Mouse (Mus musculus): ENCODE results near the gene Serpina1b.
"Not testable (repeated sequence)": the region's sequence is repeated elsewhere in the genome, so short reads cannot be mapped to it uniquely, and the experiment has no call there.

Serpina1b gene

DNA sequence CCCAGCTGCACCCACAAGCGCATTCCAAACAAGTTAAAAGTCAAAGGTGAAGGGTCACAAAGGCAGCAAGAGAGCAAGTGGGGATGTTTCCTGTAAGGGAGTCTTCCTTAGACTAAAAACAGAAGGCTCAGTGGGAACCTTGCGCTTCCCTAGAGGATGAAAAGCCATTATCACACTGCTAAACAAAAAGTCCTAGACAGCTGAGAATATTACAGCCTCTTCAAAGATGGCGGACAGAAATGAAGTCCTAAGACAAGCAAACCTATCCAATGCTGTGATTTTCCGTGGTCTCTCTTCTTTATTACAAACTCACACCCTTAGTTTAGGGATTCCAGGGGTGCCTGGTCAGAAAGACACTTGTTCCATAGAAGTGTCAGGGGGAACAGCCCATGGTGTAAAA is at the start of gene Serpina1b:
Serpina1b (minus strand) TSS at position 101 of the 400 bp plus-strand sequence.
- DNase-seq = not testable (repeated sequence)

DNA sequence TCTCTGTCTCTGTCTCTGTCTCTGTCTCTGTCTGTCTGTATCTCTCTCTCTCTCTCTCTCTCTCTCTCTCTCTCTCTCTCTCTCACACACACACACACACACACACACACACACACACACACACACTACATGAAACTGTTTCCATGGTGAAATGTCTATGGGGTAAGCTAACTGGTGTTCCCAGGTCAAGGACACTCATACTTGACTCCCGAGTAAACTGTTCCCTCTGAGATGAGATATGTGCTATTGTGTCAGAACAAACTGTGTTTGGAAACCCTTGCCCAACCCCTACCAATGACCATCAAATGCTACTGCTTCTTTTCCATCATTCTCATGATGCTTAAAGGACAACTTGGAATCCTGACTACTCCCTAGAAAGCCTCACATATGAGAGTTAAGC is 36.7 kb upstream of the Serpina1b start:
- DNase-seq = not testable (repeated sequence)

DNA sequence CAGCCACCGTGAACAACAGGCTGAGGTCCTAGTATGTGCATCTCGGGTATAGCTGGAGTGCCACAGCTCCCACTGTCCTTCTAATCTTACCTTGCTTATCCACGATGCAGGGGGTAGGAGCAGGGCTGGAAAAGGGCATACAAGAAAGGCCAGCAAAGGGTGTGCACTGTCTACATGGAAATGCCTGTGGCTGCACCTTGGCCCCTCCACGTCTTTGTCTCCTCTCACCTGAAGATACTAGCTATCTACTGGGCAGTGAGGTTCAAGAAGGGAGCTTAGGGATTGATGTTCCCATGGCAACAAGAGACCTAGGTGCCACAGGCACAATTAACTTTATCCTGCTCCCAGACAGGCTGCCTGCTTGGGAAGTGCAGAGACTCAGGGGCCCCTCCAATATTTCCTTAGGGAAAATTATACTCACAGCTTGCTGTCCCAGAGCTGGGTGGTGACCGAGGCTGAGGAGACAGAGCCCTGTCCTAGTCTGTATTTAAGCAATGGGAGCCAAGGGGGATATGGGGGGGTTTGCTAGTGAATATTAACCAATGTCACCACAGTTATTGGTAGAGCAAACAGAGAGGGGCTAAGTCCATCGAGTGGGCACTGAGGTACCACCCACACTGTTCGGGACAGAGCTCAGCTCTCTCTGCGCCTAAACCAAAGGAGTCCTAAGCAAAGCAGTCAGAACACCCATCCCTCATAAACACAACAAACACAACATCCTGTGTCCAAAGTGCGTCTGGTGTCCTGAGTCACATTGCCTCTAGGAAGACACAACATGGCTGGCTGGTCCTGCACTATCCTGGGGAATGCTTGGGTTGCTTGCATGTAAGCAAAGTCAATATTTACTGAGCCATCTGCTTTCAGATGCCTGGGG is 33.2 kb upstream of the Serpina1b start, which contains the start of gene Serpina1a:
Serpina1a (minus strand) TSS at position 462 of the 874 bp plus-strand sequence.
- DNase-seq = not testable (repeated sequence)

DNA sequence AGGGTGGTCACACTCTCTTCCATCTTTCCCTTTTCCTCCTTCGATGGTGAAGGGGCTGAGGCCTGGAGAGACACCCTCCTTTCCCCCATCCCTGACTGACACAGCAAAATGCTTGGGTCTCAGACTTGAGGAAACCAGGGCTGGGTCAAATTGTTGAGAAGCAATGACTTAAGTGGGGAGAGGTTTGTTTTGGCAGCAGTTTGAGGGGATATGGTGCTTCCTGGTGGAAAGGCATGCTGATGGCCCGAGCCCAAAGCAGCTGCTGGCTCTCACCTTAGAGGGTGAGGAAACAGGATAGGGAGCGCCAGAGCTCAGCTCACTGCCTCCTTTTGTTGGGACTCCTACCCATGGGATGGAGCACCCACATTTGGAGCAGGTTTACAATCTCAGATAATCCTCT is 30.8 kb upstream of the Serpina1b start:
- no peak for DNase-seq

DNA sequence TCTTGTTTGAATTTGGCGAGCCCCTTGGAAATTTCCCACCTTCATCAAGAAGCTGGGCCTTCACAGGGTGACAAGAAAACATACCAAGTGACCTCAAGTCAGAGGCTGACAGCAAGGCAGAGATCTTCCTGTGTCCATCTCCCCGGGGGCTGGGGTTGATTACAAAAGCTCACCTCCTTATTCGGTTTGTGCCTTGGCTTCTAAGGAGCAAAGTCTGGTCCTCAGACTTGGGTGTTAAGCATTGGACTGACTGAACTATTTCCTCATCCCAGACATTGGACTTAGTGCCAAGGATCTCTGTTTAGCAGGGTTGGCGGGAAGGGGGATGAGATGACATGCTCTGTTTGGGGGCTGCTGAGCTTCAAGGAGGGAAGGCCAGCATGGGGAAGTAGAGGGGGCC is 30.4 kb upstream of the Serpina1b start:
- DNase-seq = not testable (repeated sequence)

DNA sequence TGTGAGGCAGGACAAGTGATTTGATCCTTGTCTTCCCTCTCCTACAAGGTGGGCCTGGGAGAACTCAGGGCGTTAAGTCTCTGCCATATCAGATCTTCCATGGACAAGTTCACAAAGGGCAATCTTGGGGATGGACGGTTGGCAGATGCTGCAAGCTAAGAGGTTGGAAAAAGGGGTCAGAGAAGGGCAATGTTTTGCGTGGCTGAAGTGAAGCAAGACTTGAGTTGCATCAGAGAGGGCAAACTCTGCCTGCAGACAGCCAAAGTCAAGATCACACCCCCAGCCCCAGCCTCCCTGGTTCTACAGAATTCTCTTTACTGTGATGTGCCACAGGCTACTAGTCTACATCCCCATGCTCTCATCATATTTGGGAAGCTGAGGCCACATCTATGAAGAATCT is 29.4 kb upstream of the Serpina1b start:
- DNase-seq = not testable (repeated sequence)

DNA sequence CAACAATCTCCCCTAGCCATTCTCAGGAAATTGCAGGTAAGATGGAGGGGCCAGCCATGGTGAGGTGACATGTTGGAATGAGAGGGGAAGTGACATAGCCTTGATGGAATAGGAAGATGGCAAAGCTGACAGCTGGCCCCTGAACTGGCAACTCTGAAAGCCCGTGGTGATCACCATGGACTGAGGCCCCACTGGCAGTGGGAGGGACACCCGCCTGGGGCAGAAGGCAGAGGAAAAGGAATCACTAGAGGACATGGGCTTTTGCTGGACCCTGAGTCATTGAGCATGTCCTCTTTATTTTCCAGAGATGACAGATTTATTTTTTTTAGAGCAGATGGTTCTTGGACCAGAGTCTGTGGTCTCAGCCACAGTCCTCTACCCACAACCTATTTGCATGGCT is 22.9 kb upstream of the Serpina1b start:
- not testable (repeated sequence) for DNase-seq

DNA sequence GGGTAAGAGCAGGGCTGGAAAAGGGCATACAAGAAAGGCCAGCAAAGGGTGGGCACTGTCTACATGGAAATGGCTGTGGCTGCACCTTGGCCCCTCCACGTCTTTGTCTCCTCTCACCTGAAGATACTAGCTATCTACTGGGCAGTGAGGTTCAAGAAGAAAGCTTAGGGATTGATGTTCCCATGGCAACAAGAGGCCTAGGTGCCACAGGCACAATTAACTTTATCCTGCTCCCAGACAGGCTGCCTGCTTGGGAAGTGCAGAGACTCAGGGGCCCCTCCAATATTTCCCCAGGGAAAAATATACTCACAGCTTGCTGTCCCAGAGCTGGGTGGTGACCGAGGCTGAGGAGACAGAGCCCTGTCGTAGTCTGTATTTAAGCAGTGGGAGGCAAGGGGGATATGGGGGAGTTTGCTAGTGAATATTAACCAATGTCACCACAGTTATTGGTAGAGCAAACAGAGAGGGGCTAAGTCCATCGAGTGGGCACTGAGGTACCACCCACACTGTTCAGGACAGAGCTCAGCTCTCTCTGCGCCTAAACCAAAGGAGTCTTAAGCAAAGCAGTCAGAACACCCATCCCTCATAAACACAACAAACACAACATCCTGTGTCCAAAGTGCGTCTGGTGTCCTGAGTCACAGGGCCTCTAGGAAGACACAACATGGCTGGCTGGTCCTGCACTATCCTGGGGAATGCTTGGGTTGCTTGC is 2.4 kb downstream of the Serpina1b start:
- DNase-seq = not testable (repeated sequence)

DNA sequence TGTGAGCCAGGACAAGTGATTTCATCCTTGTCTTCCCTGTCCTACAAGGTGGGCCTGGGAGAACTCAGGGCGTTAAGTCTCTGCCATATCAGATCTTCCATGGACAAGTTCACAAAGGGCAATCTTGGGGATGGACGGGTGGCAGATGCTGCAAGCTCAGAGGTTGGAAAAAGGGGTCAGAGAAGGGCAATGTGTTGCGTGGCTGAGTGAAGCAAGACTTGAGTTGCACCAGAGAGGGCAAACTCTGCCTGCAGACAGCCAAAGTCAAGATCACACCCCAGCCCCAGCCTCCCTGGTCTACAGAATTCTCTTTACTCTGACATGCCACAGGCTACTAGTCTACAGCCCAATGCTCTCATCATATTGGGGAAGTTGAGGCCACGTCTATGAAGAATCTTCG is 6.3 kb downstream of the Serpina1b start:
- DNase-seq = not testable (repeated sequence)

DNA sequence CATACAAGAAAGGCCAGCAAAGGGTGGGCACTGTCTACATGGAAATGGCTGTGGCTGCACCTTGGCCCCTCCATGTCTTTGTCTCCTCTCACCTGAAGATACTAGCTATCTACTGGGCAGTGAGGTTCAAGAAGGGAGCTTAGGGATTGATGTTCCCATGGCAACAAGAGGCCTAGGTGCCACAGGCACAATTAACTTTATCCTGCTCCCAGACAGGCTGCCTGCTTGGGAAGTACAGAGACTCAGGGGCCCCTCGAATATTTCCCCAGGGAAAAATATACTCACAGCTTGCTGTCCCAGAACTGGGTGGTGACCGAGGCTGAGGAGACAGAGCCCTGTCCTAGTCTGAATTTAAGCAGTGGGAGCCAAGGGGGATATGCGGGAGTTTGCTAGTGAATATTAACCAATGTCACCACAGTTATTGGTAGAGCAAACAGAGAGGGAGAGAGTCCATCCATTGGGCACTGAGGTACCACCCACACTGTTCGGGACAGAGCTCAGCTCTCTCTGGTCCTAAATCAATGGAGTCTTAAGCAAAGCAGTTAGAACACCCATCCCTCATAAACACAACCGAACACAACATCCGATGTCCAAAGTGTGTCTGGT is 56.8 kb downstream of the Serpina1b start, which contains the start of gene Serpina1d:
Serpina1d (minus strand) TSS at position 347 of the 606 bp plus-strand sequence.
- DNase-seq = not testable (repeated sequence)

DNA sequence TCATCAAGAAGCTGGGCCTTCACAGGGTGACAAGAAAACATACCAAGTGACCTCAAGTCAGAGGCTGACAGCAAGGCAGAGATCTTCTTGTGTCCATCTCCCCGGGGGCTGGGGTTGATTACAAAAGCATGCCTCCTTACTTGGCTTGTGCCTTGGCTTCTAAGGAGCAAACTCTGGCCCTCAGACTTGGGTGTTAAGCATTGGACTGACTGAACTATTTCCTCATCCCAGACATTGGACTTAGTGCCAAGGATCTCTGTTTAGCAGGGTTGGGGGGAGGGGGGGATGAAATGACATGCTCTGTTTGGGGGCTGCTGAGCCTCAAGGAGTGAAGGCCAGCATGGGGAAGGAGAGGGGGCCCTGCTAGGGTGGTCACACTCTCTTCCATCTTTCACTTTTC is 59.6 kb downstream of the Serpina1b start:
- not testable (repeated sequence) for DNase-seq

DNA sequence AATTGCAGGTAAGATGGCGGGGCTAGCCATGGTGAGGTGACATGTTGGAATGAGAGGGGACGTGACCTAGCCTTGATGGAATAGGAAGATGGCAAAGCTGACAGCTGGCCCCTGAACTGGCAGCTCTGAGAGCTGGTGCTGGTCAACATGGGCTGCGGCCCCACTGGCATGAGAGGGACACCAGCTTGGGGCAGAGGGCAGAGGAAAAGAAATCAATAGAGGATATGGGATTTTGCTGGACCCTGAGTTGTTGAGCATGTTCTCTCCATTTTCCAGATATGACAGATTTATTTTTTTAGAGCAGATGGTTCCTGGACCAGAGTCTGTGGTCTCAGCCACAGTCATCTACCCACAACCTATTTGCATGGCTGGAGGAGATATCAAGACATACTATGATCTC is 67.1 kb downstream of the Serpina1b start:
- DNase-seq = not testable (repeated sequence)

DNA sequence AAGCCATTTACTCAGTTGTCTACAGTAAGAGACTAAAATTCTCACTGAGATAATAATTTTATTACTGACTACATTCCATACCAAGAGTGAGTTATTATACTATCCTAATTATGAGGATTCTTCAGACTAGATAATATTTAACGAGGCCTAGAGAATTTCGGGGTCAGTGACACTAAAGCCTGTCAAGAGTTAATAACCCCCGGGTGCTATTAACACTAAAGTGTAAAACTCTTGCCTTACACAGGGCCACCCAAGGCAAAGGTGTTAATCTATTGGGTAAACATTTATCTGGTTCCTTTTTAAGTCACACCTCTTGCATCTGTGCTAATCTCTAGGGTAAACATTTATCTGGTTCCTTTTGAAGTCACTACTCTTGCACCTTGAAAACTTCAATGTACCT is 69.9 kb downstream of the Serpina1b start:
- DNase-seq = not testable (repeated sequence)

DNA sequence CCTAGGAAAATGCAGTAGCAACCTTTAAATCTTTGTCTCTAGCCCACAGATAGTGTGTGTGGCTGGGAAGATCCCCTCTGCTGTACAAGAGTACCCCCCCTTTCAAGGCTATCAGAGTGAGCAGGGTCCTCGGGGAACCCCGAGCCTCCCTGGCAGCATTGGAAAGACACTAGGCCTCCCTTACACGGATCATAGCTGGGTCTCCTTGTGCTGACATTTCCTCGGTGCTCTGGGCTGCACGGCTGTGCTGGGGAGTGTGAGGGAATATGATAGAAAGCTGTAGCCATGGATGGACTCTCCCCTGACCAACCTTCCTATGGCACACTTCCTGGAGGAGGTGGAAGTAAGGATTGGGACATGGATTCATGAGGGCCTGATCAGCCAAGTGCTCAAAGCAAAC is 84.2 kb downstream of the Serpina1b start:
- not testable (repeated sequence) for DNase-seq

DNA sequence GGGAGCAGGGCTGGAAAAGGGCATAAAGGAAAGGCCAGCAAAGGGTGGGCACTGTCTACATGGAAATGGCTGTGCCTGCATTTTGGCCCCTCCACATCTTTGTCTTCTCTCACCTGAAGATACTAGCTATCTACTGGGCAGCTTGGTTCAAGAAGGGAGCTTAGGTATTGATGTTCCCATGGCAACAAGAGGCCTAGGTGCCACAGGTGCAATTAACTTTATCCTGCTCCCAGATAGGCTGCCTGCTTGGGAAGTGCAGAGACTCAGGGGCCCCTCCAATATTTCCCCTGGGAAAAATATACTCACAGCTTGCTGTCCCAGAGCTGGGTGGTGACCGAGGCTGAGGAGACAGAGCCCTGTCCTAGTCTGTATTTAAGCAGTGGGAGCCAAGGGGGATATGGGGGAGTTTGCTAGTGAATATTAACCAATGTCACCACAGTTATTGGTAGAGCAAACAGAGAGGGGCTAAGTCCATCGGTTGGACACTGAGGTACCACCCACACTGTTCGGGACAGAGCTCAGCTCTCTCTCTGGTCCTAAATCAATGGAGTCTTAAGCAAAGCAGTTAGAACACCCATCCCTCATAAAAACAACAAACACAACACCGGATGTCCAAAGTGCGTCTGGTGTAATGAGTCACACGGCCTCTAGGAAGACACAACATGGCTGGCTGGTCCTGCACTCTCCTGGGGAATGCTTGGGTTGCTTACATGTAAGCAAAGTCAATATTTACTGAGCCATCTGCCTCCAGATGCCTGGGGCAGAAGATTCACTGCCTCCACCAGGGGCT is 92.2 kb downstream of the Serpina1b start:
- not testable (repeated sequence) for DNase-seq

DNA sequence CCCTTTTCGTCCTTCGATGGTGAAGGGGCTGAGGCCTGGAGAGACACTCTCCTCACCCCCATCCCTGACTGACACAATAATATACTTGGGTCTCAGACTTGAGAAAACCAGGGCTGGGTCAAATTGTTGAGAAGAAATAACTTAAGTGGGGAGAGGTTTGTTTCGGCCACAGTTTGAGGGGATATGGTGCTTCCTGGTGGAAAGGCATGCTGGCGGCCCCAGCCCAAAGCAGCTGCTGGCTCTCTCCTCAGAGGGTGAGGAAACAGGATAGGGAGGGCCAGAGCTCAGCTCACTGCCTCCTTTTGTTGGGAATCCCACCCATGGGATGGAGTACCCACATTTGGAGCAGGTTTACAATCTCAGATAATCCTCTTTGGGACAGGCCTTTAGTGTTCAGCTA is 94.6 kb downstream of the Serpina1b start:
- DNase-seq = not testable (repeated sequence)

DNA sequence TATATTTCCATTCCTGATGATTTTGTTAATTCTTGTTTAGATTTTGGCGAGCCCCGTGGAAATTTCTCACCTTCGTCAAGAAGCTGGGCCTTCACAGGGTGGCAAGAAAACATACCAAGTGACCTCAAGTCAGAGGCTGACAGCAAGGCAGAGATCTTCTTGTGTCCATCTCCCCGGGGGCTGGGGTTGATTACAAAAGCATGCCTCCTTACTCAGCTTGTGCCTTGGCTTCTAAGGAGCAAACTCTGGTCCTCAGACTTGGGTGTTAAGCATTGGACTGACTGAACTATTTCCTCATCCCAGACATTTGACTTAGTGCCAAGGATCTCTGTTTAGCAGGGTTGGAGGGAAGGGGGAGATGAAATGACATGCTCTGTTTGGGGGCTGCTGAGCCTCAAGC is 95.1 kb downstream of the Serpina1b start:
- DNase-seq = not testable (repeated sequence)

DNA sequence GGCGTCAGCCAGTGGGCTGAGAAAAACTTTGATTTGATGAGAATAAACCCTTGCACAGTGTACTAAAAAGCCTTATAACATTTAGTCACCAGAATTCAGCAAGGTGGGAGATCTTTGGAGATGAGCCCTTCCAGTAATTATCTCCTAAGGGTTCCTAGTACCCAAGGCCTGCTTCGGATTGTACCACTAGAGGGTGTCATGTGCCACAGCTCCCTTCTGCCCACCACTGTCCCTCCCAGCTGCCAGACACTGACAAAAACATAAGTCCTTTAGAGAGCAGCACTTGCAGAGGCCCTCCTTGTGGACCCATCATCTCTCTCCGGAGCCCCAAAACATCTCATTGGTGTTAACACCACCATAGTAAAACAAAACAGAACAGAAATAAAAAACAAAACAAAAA is 118.6 kb downstream of the Serpina1b start:
- no peak for DNase-seq

DNA sequence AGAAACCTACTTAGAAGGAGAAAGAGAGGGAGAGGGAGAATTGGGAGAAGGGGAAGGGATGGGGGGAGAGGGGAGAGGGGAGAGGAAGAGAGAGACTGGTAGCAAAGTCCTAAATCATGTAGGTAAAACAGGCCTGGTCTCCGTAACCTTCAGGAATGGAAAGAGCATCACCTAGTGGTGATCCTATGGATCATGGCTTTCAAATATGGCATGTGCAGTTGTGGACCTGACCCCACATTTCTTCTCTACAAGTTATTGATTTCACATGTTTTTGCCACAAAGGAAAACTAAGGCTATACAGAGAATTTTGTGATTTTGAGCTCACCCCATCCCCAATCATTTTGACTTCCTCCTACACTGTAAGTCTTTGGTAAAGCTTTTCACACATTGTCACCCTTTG is 119.8 kb downstream of the Serpina1b start:
- no peak for DNase-seq

DNA sequence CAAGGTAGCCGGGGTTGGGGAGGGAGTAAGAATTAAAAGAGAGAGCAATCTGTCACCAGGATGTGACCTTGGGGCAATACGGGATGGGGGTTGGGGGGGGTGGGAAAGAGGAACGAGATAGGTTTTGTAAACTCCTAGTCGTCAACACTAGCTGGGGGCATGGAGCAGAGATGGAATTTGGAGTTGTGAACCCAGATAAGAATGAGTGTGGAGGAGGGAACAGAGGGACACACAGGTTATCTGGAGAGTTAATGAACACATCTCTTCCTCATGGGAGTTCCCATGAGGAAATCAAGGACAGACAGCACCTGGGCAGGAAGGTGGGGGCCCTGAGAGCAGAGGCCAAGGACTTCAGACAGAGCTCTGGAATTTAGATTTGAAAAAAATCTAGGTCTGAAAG is 124.1 kb downstream of the Serpina1b start:
- DNase-seq = no peak

DNA sequence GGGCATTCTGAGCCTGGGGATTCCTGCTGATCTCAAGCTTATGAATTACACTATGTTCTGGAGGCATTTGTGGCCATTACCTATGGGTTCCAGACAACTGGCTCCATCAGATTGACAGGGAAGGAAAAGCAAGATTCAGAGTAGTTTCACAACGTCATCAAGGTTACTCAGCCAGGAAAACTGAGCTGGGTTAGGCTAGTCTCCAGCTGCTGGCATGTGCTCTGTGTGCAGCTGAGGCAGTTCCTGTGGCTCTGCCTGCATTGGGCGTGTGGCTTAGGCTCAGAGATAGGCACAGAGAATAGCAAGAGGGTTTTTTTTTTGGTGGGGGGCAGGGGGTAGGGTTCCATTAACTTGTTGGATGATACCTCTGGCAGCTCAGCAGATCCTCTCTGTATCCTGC is 124.6 kb downstream of the Serpina1b start:
- no peak for DNase-seq

DNA sequence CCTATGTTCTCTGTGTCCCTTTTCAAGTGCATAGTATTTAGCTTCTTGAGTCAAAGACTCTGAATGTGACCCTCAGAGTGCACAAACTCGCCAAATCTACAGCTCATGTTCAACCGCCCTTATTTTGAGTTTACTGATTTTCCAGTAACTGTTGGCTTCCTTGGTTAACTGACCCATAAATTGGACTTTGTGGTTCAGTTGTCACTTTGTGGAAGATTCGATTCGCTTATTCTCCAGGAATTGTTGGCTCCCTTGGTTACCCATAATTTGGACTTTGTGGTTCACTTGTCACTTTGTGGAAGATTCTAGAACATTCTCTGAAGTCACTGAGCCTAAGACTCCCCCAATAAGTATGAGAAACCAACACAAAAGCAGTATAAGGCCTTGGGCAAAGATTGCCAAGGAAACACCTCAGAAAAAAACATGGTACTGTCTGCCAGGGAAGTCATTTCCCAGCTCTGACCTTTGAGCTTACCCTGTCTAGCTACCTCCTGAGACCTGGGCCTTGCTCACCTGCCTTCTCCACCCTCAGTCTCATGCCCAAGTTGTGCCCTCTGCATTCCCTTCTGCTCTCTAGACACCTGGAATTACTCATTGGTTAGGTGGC is 129.9 kb downstream of the Serpina1b start:
- DNase-seq = no peak
